Comparison of ENCODE assay signal across 8 mouse cellular contexts in genomic region chr4:97869451-97869850, GRCm38 (mm10).
DNase-seq lines count a peak whose midpoint lies in the region; ATAC-seq and TF ChIP-seq lines count a peak whose summit lies in the region.

No protein-coding gene starts in this region.

- H3K9me3 ChIP-seq in embryonic facial prominence, embryonic 12.5 days, result no peaks in the 10 kb centered on the region
- no peaks in the 10 kb centered on the region for H3K9me3 ChIP-seq in embryonic facial prominence, embryonic 10.5 days
- no peaks in the 10 kb centered on the region for H3K9me3 ChIP-seq in forebrain, embryonic 16.5 days (ENCODE audit: control insufficient read depth, low read length)
- no peaks in the 10 kb centered on the region for H3K9me3 ChIP-seq in midbrain, embryonic 16.5 days (replicated peaks; ENCODE audit: control insufficient read depth, low read length, poor library complexity, severe bottlenecking)

- WGBS in embryonic facial prominence, embryonic 12.5 days, result 53% methylated on average over 7 of the region's 7 CpGs
- WGBS in embryonic facial prominence, embryonic 10.5 days, result 78% methylated on average over 7 of the region's 7 CpGs
- WGBS in forebrain, embryonic 16.5 days, result 30% methylated on average over 7 of the region's 7 CpGs
- WGBS in midbrain, embryonic 16.5 days, result 53% methylated on average over 7 of the region's 7 CpGs

- no peak for DNase-seq in embryonic facial prominence, embryonic 10.5 days (ENCODE audit: low spot score)
- DNase-seq in left cerebral cortex, adult 2 months (ENCODE audit: extremely low spot score in 1 of 2, low spot score in 2 of 2), result no peak
- no peak for DNase-seq in left cerebral cortex, postnatal 4 days
- DNase-seq in spleen, adult 12 weeks (ENCODE audit: low spot score), result no peak

- H3K27ac ChIP-seq in embryonic facial prominence, embryonic 12.5 days, result peak overlapping the region; percentile 87
- no peak overlapping the region for H3K27ac ChIP-seq in embryonic facial prominence, embryonic 10.5 days (replicated peaks)
- peak overlapping the region; percentile 91 for H3K27ac ChIP-seq in left cerebral cortex, adult 2 months
- peak overlapping the region; percentile 87 for H3K27ac ChIP-seq in forebrain, embryonic 16.5 days (ENCODE audit: low read length)
- H3K27ac ChIP-seq in midbrain, embryonic 16.5 days (ENCODE audit: low read length), result peak overlapping the region; percentile 80

- peaks cover 27% of the 10 kb centered on the region for H3K4me1 ChIP-seq in embryonic facial prominence, embryonic 12.5 days
- peaks cover 21% of the 10 kb centered on the region for H3K4me1 ChIP-seq in embryonic facial prominence, embryonic 10.5 days
- peaks cover 49% of the 10 kb centered on the region for H3K4me1 ChIP-seq in forebrain, embryonic 16.5 days (replicated peaks; ENCODE audit: control insufficient read depth, insufficient read depth, low read length)
- peaks cover 21% of the 10 kb centered on the region for H3K4me1 ChIP-seq in midbrain, embryonic 16.5 days (ENCODE audit: control insufficient read depth, insufficient read depth, low read length)

- ATAC-seq in embryonic facial prominence, embryonic 12.5 days (ENCODE audit: insufficient number of reproducible peaks, insufficient read depth, low FRiP score, low TSS enrichment), result no peak
- no peak for ATAC-seq in forebrain, embryonic 16.5 days
- no peak for ATAC-seq in midbrain, embryonic 16.5 days
- no peak for ATAC-seq in megakaryocyte progenitor cell, adult 5-6 weeks (replicated peaks; ENCODE audit: poor library complexity)

- no peak overlapping the region for H3K9ac ChIP-seq in embryonic facial prominence, embryonic 12.5 days
- peak overlapping the region; percentile 42 for H3K9ac ChIP-seq in forebrain, embryonic 16.5 days (replicated peaks; ENCODE audit: low read depth, low read length)
- no peak overlapping the region for H3K9ac ChIP-seq in midbrain, embryonic 16.5 days (ENCODE audit: low read depth, low read length)

- no peak for TF ChIP-seq CTCF in left cerebral cortex, adult 2 months (IDR thresholded peaks at IDR 0.05)

- no peak overlapping the region for H3K4me3 ChIP-seq in embryonic facial prominence, embryonic 12.5 days
- H3K4me3 ChIP-seq in embryonic facial prominence, embryonic 10.5 days, result no peak overlapping the region
- peak overlapping the region; percentile 55 for H3K4me3 ChIP-seq in left cerebral cortex, adult 2 months
- peak overlapping the region; percentile 45 for H3K4me3 ChIP-seq in forebrain, embryonic 16.5 days (replicated peaks; ENCODE audit: low read length)
- peak overlapping the region; percentile 32 for H3K4me3 ChIP-seq in midbrain, embryonic 16.5 days (ENCODE audit: low read depth, low read length)

- peak overlapping the region; percentile 37 for H3K4me2 ChIP-seq in embryonic facial prominence, embryonic 12.5 days (replicated peaks)
- H3K4me2 ChIP-seq in forebrain, embryonic 16.5 days (ENCODE audit: low read length), result peak overlapping the region; percentile 56
- peak overlapping the region; percentile 51 for H3K4me2 ChIP-seq in midbrain, embryonic 16.5 days (ENCODE audit: low read length)

- intact Hi-C loops in left cerebral cortex, adult 2 months (cut with DNase I), result loop anchor here (2.0 kb wide), 1 partner anchor 91 kb away; the partner anchor contains the start of gene E130114P18Rik
- intact Hi-C loops in left cerebral cortex, postnatal 4 days (cut with DNase I), result no loop called here

- H3K36me3 ChIP-seq in embryonic facial prominence, embryonic 12.5 days, result no peaks in the 10 kb centered on the region
- no peaks in the 10 kb centered on the region for H3K36me3 ChIP-seq in embryonic facial prominence, embryonic 10.5 days (replicated peaks)
- H3K36me3 ChIP-seq in forebrain, embryonic 16.5 days (ENCODE audit: control insufficient read depth, insufficient read depth), result no peaks in the 10 kb centered on the region
- no peaks in the 10 kb centered on the region for H3K36me3 ChIP-seq in midbrain, embryonic 16.5 days (ENCODE audit: control insufficient read depth, insufficient read depth, low read length)

- no peaks in the 10 kb centered on the region for H3K27me3 ChIP-seq in embryonic facial prominence, embryonic 12.5 days
- no peaks in the 10 kb centered on the region for H3K27me3 ChIP-seq in embryonic facial prominence, embryonic 10.5 days (replicated peaks; ENCODE audit: low read depth, poor library complexity, severe bottlenecking)
- H3K27me3 ChIP-seq in forebrain, embryonic 16.5 days (replicated peaks; ENCODE audit: control insufficient read depth, insufficient read depth, low read length), result no peaks in the 10 kb centered on the region
- no peaks in the 10 kb centered on the region for H3K27me3 ChIP-seq in midbrain, embryonic 16.5 days (ENCODE audit: control insufficient read depth, insufficient read depth, low read depth, low read length)

Comparison
In these comparisons a context has a peak if more than half of its experiments do, and no peak if none do; other contexts are left out.
1. H3K4me3 ChIP-seq: peak in left cerebral cortex, adult 2 months (single experiment), forebrain, embryonic 16.5 days (single experiment) and midbrain, embryonic 16.5 days (single experiment); none in embryonic facial prominence, embryonic 12.5 days (single experiment) and embryonic facial prominence, embryonic 10.5 days (single experiment).
2. Peak in every context shown above with its lines, with median percentiles within 50 percentile points of each other: H3K4me2 ChIP-seq.